Mouse (Mus musculus): ENCODE measurements around the gene Nr2c2ap. TPM values are rescaled to one million over a fixed set of nuclear protein-coding genes. Genes with fewer than 3 reads are reported as not detected.

Gene Nr2c2ap
- polyA plus RNA-seq, 1 experiment from 2014 or later = 32.0 TPM

GRCm38 (mm10) chr8:70139026-70139857 is 8.1 kb downstream of the Nr2c2ap start, which contains the start of the genes Rfxank, Borcs8 and Mef2b:
Rfxank (minus strand) TSS chr8:70139154.
Borcs8 (plus strand) TSS chr8:70139499.
Mef2b (plus strand) TSS chr8:70139711.
- TF ChIP-seq CTCF (IDR thresholded peaks at IDR 0.05) = no peak
- no peak for TF ChIP-seq EP300 (IDR thresholded peaks at IDR 0.05)
- H3K27me3 ChIP-seq (replicated peaks; ENCODE audit: insufficient read depth, low read length) = no peaks in the 10 kb centered on the region

GRCm38 (mm10) chr8:70139981-70140380 is 8.8 kb downstream of the Nr2c2ap start:
- WGBS = 7% methylated on average over 9 of the region's 9 CpGs
- Histone ChIP-seq H3K4me2 (replicated peaks; ENCODE audit: low read depth, low read length) (peak overlapping the region; percentile 64), H3K9me3 (ENCODE audit: low read length) (no peaks in the 10 kb centered on the region), H3K36me3 (ENCODE audit: insufficient read depth, low read length) (peaks cover 6% of the 10 kb centered on the region; the same call in 1 of the 2 replicates), H3K4me3 (ENCODE audit: low read depth, low read length) (peak overlapping the region; percentile 67), H3K9ac (replicated peaks; ENCODE audit: low read depth) (peak overlapping the region; percentile 64), H3K4me1 (ENCODE audit: insufficient read depth, low read depth, low read length) (peaks cover 14% of the 10 kb centered on the region; the same call in 1 of the 2 replicates), H3K27ac (ENCODE audit: low read length) (peak overlapping the region; percentile 89), H3K27me3 (replicated peaks; ENCODE audit: insufficient read depth, low read length) (no peaks in the 10 kb centered on the region)
- TF ChIP-seq EP300 (IDR thresholded peaks at IDR 0.05) (no peak), CTCF (IDR thresholded peaks at IDR 0.05) (no peak)
- DNase-seq (ENCODE audit: low spot score) (peak; percentile 68), ATAC-seq (no peak)

More at GRCm38 (mm10) chr8:70139026-70139857, 8.1 kb downstream of the Nr2c2ap start, which contains the start of the genes Rfxank, Borcs8 and Mef2b:
- H3K9ac ChIP-seq (replicated peaks; ENCODE audit: low read depth) = peak within 1 kb of the TSS; percentile 65
- peaks cover 4% of the 10 kb centered on the region; the same call in 1 of the 2 replicates for H3K36me3 ChIP-seq (ENCODE audit: insufficient read depth, low read length)
- DNase-seq (ENCODE audit: low spot score) = peak; percentile 100
- peak within 1 kb of the TSS; percentile 89 for H3K27ac ChIP-seq (ENCODE audit: low read length)
- under 1% methylated on average over 46 of the region's 46 CpGs for WGBS
- H3K4me3 ChIP-seq (ENCODE audit: low read depth, low read length) = peak within 1 kb of the TSS; percentile 67
- H3K4me2 ChIP-seq (replicated peaks; ENCODE audit: low read depth, low read length) = peak within 1 kb of the TSS; percentile 64
- H3K9me3 ChIP-seq (ENCODE audit: low read length) = no peaks in the 10 kb centered on the region
- peak; percentile 99 for ATAC-seq
- peaks cover 14% of the 10 kb centered on the region; the same call in 1 of the 2 replicates for H3K4me1 ChIP-seq (ENCODE audit: insufficient read depth, low read depth, low read length)

- H3K4me3 ChIP-seq (ENCODE audit: low read depth, low read length) = no peak overlapping the region
- H3K36me3 ChIP-seq (ENCODE audit: insufficient read depth, low read length) = peaks cover 18% of the 10 kb centered on the region
- WGBS = 77% methylated on average over 7 of the region's 7 CpGs
- no peak overlapping the region for H3K4me2 ChIP-seq (replicated peaks; ENCODE audit: low read depth, low read length)
- no peak overlapping the region for H3K27ac ChIP-seq (ENCODE audit: low read length)
- no peaks in the 10 kb centered on the region for H3K4me1 ChIP-seq (ENCODE audit: insufficient read depth, low read depth, low read length)
- ATAC-seq (no peak), DNase-seq (ENCODE audit: low spot score) (no peak)
- H3K9me3 ChIP-seq (ENCODE audit: low read length) = no peaks in the 10 kb centered on the region
- TF ChIP-seq CTCF (IDR thresholded peaks at IDR 0.05) (no peak), EP300 (IDR thresholded peaks at IDR 0.05) (no peak)
- H3K9ac ChIP-seq (replicated peaks; ENCODE audit: low read depth) = no peak overlapping the region
- no peaks in the 10 kb centered on the region for H3K27me3 ChIP-seq (replicated peaks; ENCODE audit: insufficient read depth, low read length)
Observed at GRCm38 (mm10) chr8:70147678-70148607, 16.8 kb downstream of the Nr2c2ap start.

- TF ChIP-seq CTCF (IDR thresholded peaks at IDR 0.05) = no peak
- Histone ChIP-seq H3K36me3 (ENCODE audit: insufficient read depth, low read length) (peaks cover 11% of the 10 kb centered on the region), H3K4me3 (ENCODE audit: low read depth, low read length) (no peak overlapping the region), H3K9me3 (ENCODE audit: low read length) (no peaks in the 10 kb centered on the region), H3K4me2 (replicated peaks; ENCODE audit: low read depth, low read length) (no peak overlapping the region), H3K4me1 (ENCODE audit: insufficient read depth, low read depth, low read length) (no peaks in the 10 kb centered on the region), H3K9ac (replicated peaks; ENCODE audit: low read depth) (no peak overlapping the region), H3K27me3 (replicated peaks; ENCODE audit: insufficient read depth, low read length) (no peaks in the 10 kb centered on the region), H3K27ac (ENCODE audit: low read length) (no peak overlapping the region)
- DNase-seq (ENCODE audit: low spot score) (no peak), ATAC-seq (no peak)
- 15% methylated on average over 13 of the region's 13 CpGs for WGBS
Observed at GRCm38 (mm10) chr8:70150158-70150557, 19.0 kb downstream of the Nr2c2ap start.

GRCm38 (mm10) chr8:70152537-70153257 is 21.6 kb downstream of the Nr2c2ap start:
- Histone ChIP-seq H3K4me3 (ENCODE audit: low read depth, low read length) (no peak overlapping the region), H3K9me3 (ENCODE audit: low read length) (no peaks in the 10 kb centered on the region), H3K9ac (replicated peaks; ENCODE audit: low read depth) (no peak overlapping the region), H3K27ac (ENCODE audit: low read length) (no peak overlapping the region), H3K4me1 (ENCODE audit: insufficient read depth, low read depth, low read length) (no peaks in the 10 kb centered on the region), H3K36me3 (ENCODE audit: insufficient read depth, low read length) (no peaks in the 10 kb centered on the region), H3K4me2 (replicated peaks; ENCODE audit: low read depth, low read length) (no peak overlapping the region), H3K27me3 (replicated peaks; ENCODE audit: insufficient read depth, low read length) (no peaks in the 10 kb centered on the region)
- peak; percentile 91 for DNase-seq (ENCODE audit: low spot score)
- peak; percentile 98 for ATAC-seq
- WGBS = 15% methylated on average over 20 of the region's 22 CpGs
- no peak for TF ChIP-seq EP300 (IDR thresholded peaks at IDR 0.05)
